Mouse (Mus musculus): Measurements from ENCODE around the gene Cd151.

Cd151 gene

DNA sequence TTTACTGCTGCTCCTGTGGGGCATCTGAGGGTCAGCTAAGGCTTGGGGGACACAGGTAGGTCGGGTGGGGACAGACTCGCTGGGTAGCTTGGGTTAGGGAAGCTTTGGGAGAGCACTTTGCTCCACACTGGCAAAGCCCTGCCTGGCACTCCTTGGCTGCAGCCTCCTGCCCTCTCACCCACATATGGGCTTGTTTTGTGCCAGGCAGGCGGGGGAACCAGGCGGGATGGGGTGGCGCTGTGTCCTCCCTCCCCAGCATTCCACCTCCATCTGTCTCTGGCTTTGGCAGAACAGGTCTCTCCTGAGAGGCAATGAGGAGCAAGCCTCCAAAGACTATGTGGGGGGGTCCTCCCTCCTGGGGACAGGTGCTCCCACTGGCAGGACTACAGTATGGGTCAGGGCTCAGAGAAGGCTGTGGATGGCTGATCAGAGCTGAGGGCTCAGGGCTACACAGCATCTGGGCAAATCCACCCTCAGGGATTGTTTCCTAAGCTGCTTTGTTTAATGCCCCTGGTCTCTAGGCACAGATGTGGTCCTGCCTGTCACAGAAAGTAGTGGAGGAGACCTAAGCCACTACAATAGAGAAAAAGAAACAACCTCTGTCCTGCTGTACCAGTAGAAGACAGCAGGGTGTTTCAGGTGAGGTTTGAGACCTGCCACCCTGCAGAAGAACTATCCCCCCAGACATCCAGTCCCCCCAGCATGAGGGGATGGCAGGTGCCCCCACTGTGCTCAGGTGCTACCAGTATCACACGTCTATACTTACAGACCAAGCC, 34.3 kb upstream of the Cd151 start:
- POLR2A ChIA-PET: interaction anchor here in 2 of 4 experiments (0.9 to 21.5 kb wide), 4 partner anchors 10 to 26 kb away, joined by 3 to 465 read pairs (median 12); partner anchors contain the start of genes Rplp2 (in 2 of the 2), Cd151 (in 1 of the 2), Cracr2b (in 1 of the 2) and Pnpla2 (in 1 of the 2)
- CTCF ChIA-PET: interaction anchor here in 3 of 4 experiments (0.5 to 0.6 kb wide), 3 partner anchors 13 to 234 kb away, joined by 3 read pairs; no protein-coding TSS in a partner anchor

DNA sequence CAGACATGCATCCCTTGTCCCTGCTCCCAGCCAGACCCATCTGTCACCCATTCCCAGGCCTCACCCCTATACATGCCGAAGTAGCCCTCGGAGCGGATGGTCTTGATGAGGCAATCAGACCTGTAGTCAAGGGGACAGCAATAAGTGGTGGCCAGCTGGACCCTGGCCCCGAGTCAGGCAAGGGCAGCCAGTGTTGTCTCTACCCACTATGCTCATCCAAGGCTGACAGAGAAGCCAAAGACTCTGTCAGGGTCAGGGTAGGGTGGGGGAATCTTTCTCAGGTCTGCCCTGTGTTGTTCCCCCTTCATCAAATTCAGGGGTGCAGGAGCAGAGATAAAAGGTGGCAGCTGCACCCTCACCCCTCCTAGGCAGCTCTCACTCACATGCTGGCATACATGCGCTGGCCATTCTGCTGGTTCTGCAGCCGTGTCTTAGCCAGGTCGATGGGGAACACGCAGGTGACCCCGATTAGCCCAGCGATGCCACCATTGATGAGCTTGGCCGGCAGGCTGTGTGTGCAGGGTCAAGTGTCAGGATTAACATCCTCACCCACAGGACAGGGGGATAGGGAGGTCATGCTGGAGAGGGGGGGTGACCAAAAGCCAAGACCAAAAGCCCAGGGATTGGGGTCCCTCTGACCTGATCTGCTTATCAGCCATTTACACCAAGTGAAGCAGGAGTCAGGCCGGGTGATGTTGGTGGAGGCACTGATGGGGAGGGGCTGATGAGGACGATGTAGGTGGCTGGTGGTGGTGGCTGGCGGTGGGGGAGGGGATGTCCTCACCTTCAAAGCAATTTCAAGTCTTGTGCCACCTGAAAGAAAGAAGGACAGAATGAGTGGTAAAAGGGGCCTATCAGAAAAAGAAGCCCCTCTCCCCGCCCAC, 33.4 kb upstream of the Cd151 start:
- CTCF ChIA-PET: interaction anchor here in 3 of 4 experiments (0.5 to 1.7 kb wide), 10 partner anchors 8 to 235 kb away, joined by 3 to 9 read pairs (median 3); partner anchors contain the start of gene Rplp2 (in 1 of the 3)
- POLR2A ChIA-PET: interaction anchor here in 3 of 4 experiments (0.8 to 21.5 kb wide), 15 partner anchors 8 to 310 kb away, joined by 3 to 465 read pairs (median 5); partner anchors contain the start of genes Pnpla2 (in 2 of the 3), Rplp2 (in 2 of the 3), Cd151 (in 1 of the 3) and Cracr2b (in 1 of the 3)

- CTCF ChIA-PET: interaction anchor here (0.5 to 1.7 kb wide), 10 partner anchors 8 to 206 kb away, joined by 3 to 9 read pairs (median 3); partner anchors contain the start of gene Rplp2 (in 1 of the 4)
- POLR2A ChIA-PET: interaction anchor here in 3 of 4 experiments (0.8 to 21.5 kb wide), 19 partner anchors 8 to 311 kb away, joined by 3 to 465 read pairs (median 4); partner anchors contain the start of genes Pnpla2 (in 2 of the 3), Rplp2 (in 2 of the 3), Taldo1 (in 2 of the 3) and Cd151 (in 1 of the 3)
Measured at GRCm38 (mm10) chr7:141434464-141434863, 32.7 kb upstream of the Cd151 start.

DNA sequence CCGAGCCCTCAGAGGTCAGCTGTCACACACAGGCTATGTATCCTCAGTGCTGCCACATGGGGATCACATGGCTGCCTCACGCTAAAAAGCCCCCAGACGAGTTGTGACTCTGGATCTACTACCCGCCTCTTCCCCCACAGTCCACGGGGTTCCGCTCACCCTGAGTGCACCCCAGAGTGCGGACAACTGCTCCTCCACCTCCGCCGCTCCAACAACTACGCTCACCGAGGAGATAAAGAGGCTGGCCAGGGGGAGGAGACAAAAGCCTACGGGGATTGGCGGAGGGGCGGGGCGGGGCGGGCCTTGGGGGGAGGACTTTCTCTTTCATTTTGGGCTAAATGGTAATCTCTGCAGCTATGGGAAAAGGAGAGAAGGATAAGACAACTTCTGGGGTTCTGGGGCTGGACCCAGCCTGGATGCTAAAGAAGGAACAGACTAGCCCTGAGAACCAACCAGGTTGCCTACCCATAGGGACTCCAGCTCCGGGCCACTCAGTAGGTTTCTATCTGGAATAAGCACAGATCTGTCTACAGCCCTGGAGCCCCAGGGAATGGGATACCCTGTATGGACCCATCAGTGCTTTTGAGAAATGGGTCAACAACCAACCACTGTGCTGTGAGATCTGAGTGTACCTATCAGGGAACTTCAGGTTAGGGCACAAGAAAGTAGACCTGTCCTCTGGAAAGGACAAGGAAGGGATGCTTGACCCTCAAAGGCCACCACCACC, 31.9 kb upstream of the Cd151 start:
- CTCF ChIA-PET: interaction anchor here in 3 of 4 experiments (0.5 to 1.7 kb wide), 8 partner anchors 8 to 207 kb away, joined by 3 to 9 read pairs (median 3); partner anchors contain the start of gene Rplp2 (in 1 of the 3)
- POLR2A ChIA-PET: interaction anchor here in 3 of 4 experiments (1.0 to 21.5 kb wide), 22 partner anchors 7 to 135 kb away, joined by 3 to 465 read pairs (median 4); partner anchors contain the start of genes Polr2l (in 3 of the 3), Tspan4 (in 3 of the 3), Pnpla2 (in 2 of the 3) and Rplp2 (in 2 of the 3)

- POLR2A ChIA-PET: interaction anchor here (0.6 to 21.5 kb wide), 29 partner anchors 7 to 625 kb away, joined by 3 to 465 read pairs (median 4); partner anchors contain the start of genes Rplp2 (in 3 of the 4), Pnpla2 (in 2 of the 4), Polr2l (in 2 of the 4) and Taldo1 (in 2 of the 4)
- CTCF ChIA-PET: interaction anchor here in 2 of 4 experiments (0.6 kb wide), 2 partner anchors 22 to 45 kb away, joined by 4 to 22 read pairs; no protein-coding TSS in a partner anchor
Measured at GRCm38 (mm10) chr7:141435856-141436522, 31.2 kb upstream of the Cd151 start.

GRCm38 (mm10) chr7:141436523-141436892, 30.7 kb upstream of the Cd151 start:
- ChIA-PET POLR2A (interaction anchor here (0.6 to 21.5 kb wide), 24 partner anchors 8 to 626 kb away, joined by 3 to 465 read pairs (median 6); partner anchors contain the start of genes Rplp2 (in 3 of the 4), Pnpla2 (in 2 of the 4), Polr2l (in 2 of the 4) and Taldo1 (in 2 of the 4)), CTCF (interaction anchor here in 2 of 4 experiments (0.6 to 1.4 kb wide), 3 partner anchors 17 to 45 kb away, joined by 3 to 22 read pairs (median 4); no protein-coding TSS in a partner anchor)

DNA sequence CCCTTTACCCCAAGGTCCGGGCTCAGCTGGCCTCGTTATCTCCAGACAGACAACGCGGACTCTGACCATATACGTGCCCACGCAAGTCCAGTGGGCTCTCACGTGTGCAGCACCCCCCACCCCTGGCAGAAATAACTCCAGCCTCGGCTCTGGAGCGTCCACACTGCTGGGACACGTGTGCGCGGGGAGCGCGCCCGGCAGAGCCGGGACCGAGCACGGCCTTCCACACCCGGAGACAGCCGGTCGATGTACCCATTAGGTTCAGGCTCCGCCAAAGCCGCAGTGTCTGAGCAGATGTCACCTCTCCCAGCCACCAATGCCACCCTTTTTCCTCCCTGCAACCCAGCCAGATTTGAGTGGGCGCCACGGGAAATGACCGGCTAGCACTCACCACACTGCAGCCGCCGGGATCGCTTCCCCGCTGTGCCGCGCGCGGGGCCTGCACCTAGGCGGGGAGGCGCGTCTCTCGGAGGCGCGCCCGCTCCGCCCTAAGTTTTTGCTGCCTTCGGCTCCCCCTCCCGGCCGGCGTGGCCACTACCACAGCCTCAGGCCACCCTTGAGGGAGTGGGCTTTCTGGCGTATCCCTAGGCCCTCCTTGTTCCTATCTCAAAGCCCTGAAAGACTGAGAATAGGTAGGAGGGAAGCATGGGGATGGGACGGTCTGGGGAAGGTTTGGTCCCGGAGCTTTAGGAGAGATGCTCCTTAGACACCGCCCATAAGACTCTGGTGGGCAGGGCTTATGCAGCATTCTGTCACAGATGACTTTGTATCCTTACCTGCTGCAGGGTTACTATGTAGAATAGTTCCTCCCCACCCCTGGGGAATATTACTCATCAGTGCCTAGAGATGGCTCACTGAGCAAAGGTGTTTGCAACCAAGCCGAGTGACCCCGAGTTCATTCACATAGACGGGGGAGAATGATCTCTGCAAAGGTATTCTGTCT, 29.7 kb upstream of the Cd151 start, which contains the start of gene Slc25a22:
Gene Slc25a22 (minus strand): TSS at position 715 of the 943 bp plus-strand sequence.
- CTCF ChIA-PET: interaction anchor here (0.6 to 3.7 kb wide), 10 partner anchors 9 to 158 kb away, joined by 3 to 22 read pairs (median 3); partner anchors contain the start of genes Cend1 (in 1 of the 4) and Taldo1 (in 1 of the 4)

GRCm38 (mm10) chr7:141438201-141438968, 28.8 kb upstream of the Cd151 start:
- POLR2A ChIA-PET: interaction anchor here in 3 of 4 experiments (0.5 to 21.5 kb wide), 22 partner anchors 9 to 80 kb away, joined by 3 to 465 read pairs (median 6); partner anchors contain the start of genes Cd151 (in 2 of the 3), Cend1 (in 2 of the 3), Rplp2 (in 2 of the 3) and Taldo1 (in 2 of the 3)
- CTCF ChIA-PET: interaction anchor here in 3 of 4 experiments (1.0 to 3.7 kb wide), 13 partner anchors 10 to 158 kb away, joined by 3 to 22 read pairs (median 5); partner anchors contain the start of genes Cend1 (in 1 of the 3), Cracr2b (in 1 of the 3), Pnpla2 (in 1 of the 3) and Taldo1 (in 1 of the 3)

More for the DNA sequence above, 29.7 kb upstream of the Cd151 start, which contains the start of gene Slc25a22:
- POLR2A ChIA-PET: interaction anchor here (0.5 to 21.5 kb wide), 29 partner anchors 8 to 222 kb away, joined by 3 to 465 read pairs (median 6); partner anchors contain the start of genes Rplp2 (in 3 of the 4), Cend1 (in 2 of the 4), Pnpla2 (in 2 of the 4) and Taldo1 (in 2 of the 4)

DNA sequence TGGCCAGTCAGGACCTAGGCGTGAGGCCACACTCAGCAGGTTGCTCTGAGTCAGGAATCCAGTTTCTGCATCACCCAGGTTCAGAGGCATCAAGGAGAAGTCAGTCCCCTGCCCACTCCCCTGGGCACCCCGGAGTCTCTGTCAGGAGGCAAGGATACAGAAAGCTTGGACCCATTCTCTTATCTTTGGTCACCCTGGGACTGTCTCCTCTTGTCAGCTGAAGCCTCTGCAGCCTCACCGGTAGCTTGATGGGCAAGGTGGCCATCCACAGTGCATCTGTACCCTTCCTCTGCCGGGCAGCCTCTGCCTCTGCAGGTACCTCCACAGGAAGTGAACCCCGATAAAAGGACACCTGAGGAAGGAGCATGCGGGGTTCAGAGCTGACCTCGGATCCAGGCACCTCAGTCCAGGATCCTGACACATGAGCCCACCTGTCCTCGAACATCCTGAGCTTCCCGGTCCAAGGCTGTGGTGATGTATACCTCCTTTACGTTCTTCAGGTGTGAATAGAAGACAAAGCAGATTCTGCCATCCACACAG, 28.0 kb upstream of the Cd151 start:
- POLR2A ChIA-PET: interaction anchor here in 3 of 4 experiments (0.7 to 21.5 kb wide), 20 partner anchors 8 to 98 kb away, joined by 3 to 465 read pairs (median 5); partner anchors contain the start of genes Cd151 (in 2 of the 3), Cend1 (in 2 of the 3), Rplp2 (in 2 of the 3) and Taldo1 (in 2 of the 3)
- CTCF ChIA-PET: interaction anchor here in 2 of 4 experiments (1.1 to 3.7 kb wide), 7 partner anchors 11 to 47 kb away, joined by 3 to 22 read pairs (median 5); partner anchors contain the start of genes Cend1 (in 1 of the 2), Cracr2b (in 1 of the 2), Pnpla2 (in 1 of the 2) and Taldo1 (in 1 of the 2)

DNA sequence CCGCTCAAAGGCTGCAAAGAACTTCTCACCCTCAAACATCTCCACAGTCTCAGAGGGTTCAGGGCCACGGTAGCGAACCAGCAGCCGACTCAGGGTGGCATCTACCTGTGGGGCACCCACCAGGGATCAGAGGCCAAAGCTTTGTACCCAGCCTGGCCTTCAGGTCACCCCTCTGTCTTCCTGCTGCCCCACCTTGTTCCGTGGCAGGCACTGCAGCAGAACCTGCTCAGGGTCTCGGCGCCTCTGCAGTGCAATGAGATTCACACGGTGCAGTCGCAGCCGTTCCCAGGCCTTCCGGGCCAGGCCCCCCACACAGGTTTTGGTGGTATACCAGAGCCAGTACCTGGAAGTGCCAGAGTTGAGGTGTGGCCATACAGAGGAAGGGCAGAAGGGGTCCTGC, 27.4 kb upstream of the Cd151 start:
- ChIA-PET CTCF (interaction anchor here in 3 of 4 experiments (0.5 to 3.7 kb wide), 8 partner anchors 11 to 368 kb away, joined by 3 to 22 read pairs (median 5); partner anchors contain the start of genes Cend1 (in 1 of the 3), Pnpla2 (in 1 of the 3) and Taldo1 (in 1 of the 3)), POLR2A (interaction anchor here in 2 of 4 experiments (0.9 to 21.5 kb wide), 14 partner anchors 7 to 99 kb away, joined by 3 to 465 read pairs (median 5); partner anchors contain the start of genes Rplp2 (in 2 of the 2), Taldo1 (in 2 of the 2), Cd151 (in 1 of the 2) and Cend1 (in 1 of the 2))

GRCm38 (mm10) chr7:141440613-141441012, 26.6 kb upstream of the Cd151 start:
- ChIA-PET POLR2A (interaction anchor here in 2 of 4 experiments (0.5 to 21.5 kb wide), 10 partner anchors 10 to 237 kb away, joined by 3 to 465 read pairs (median 4); partner anchors contain the start of genes Cd151 (in 1 of the 2), Cend1 (in 1 of the 2), Cracr2b (in 1 of the 2) and Pnpla2 (in 1 of the 2)), CTCF (interaction anchor here in 3 of 4 experiments (0.6 to 3.7 kb wide), 6 partner anchors 11 to 369 kb away, joined by 3 to 22 read pairs (median 4); partner anchors contain the start of genes Cend1 (in 1 of the 3) and Taldo1 (in 1 of the 3))

DNA sequence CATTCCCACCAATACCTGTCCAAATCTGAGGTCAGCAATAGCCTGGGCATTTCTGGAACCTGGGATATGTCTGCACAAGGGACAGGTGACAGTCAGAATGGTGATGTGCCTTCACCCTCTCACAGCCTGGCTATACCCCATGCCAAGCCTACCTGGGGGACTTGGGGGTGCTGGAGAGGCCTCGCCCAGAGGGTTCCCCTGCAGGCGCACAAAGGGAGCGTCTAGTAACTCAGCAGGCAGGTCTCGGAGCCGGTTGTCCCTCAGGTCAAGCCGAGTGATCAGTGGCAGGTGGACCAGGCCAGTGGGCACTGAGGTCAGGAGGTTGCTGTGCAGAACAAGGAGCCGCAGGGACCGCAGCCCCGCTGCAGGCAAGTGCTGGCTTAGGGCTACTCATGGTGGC, 25.7 kb upstream of the Cd151 start:
- POLR2A ChIA-PET: interaction anchor here in 2 of 4 experiments (0.8 to 21.5 kb wide), 13 partner anchors 11 to 113 kb away, joined by 3 to 465 read pairs (median 8); partner anchors contain the start of genes Pnpla2 (in 2 of the 2), Taldo1 (in 2 of the 2), Cd151 (in 1 of the 2) and Cend1 (in 1 of the 2)
- CTCF ChIA-PET: interaction anchor here in 3 of 4 experiments (0.6 to 2.8 kb wide), 7 partner anchors 17 to 173 kb away, joined by 3 to 13 read pairs (median 3); no protein-coding TSS in a partner anchor

Measured in embryonic stem cell, embryonic (primary cell).